Mouse (Mus musculus) midbrain, embryonic 14.5 days (tissue): ENCODE results near the gene Ccdc85b. TPM values are rescaled to one million over a fixed set of nuclear protein-coding genes. Genes with fewer than 3 reads are reported as not detected.

Experiments
- ATAC-seq: fragments of 200-750 bp; cut with Nextera tagmentation; 2 replicates; pipeline ENCODE4 v1.8.0; 2017; ENCODE audit warnings: moderate number of reproducible peaks, moderate library complexity; ENCODE audit not compliant: low FRiP score, low TSS enrichment
- DNase-seq: peaks from one replicate; pipeline ENCODE4 v3.0.0-alpha.2; 2015
- H3K27ac ChIP-seq: fragments of 300-500 bp; sonication (generic); replicated peaks from 2 replicates; pipeline ENCODE4 v1.5.1; 2014; ENCODE audit warnings: mild to moderate bottlenecking, low read depth, low read length, moderate library complexity
- H3K27me3 ChIP-seq: fragments of 300-500 bp; sonication (generic); 2 replicates; pipeline ENCODE4 v1.6.1; 2014; ENCODE audit warnings: low read length, control low read depth, mixed read lengths; ENCODE audit not compliant: control insufficient read depth, insufficient read depth
- H3K36me3 ChIP-seq: fragments of 300-500 bp; sonication (generic); 2 replicates; pipeline ENCODE4 v1.6.1; 2014; ENCODE audit warnings: low read length, control low read depth; ENCODE audit not compliant: control insufficient read depth, insufficient read depth
- H3K4me1 ChIP-seq: fragments of 300-500 bp; sonication (generic); 2 replicates; pipeline ENCODE4 v1.6.1; 2014; ENCODE audit warnings: mild to moderate bottlenecking, antibody characterized with exemption, low read length, control low read depth; ENCODE audit not compliant: control insufficient read depth, insufficient read depth
- H3K4me2 ChIP-seq: fragments of 300-500 bp; sonication (generic); 2 replicates; pipeline ENCODE4 v1.6.1; 2014; ENCODE audit warnings: mild to moderate bottlenecking, low read length, moderate library complexity
- H3K4me3 ChIP-seq: fragments of 300-500 bp; sonication (generic); replicated peaks from 2 replicates; pipeline ENCODE4 v1.5.1; 2014; ENCODE audit warnings: low read depth, low read length
- H3K9ac ChIP-seq: fragments of 300-500 bp; sonication (generic); replicated peaks from 2 replicates; pipeline ENCODE4 v1.6.1; 2014; ENCODE audit warnings: mild to moderate bottlenecking, low read length, moderate library complexity
- H3K9me3 ChIP-seq: fragments of 300-500 bp; sonication (generic); 2 replicates; pipeline ENCODE4 v1.6.1; 2016; ENCODE audit warnings: low read length, control low read depth, mixed read lengths; ENCODE audit not compliant: control insufficient read depth
- WGBS: fragments of 180-500 bp; shearing (Covaris S2); extraction: QIAGEN DNeasy Blood & Tissue Kit; methylation state at CpG from one replicate; pipeline ENCODE4 v1.1.7; 2014; 5-methylcytosine and 5-hydroxymethylcytosine counted together
- polyA plus RNA-seq: library from polyadenylated mRNA; unstranded; fragments of >200 nt; fragmentation: Nextera tagmentation; extraction: Ambion mirVana; gene quantifications from 2 replicates; pipeline ENCODE4 v1.2.1, GENCODE M21; 2014

The Ccdc85b gene
- polyA plus RNA-seq, 1 experiment from 2014 or later = 7.6 TPM

- Histone ChIP-seq H3K4me2 (no peak overlapping the region), H3K27ac (no peak overlapping the region), H3K36me3 (peaks cover 51% of the 10 kb centered on the region), H3K4me1 (peaks cover 19% of the 10 kb centered on the region), H3K9me3 (no peaks in the 10 kb centered on the region), H3K9ac (no peak overlapping the region), H3K27me3 (no peaks in the 10 kb centered on the region), H3K4me3 (no peak overlapping the region)
- ATAC-seq (no peak), DNase-seq (no peak)
- whole genome bisulfite sequencing = 93% methylated on average over 9 of the region's 9 CpGs
Measured at GRCm38 (mm10) chr19:5463212-5463611, 5.5 kb upstream of the Ccdc85b start.

DNA sequence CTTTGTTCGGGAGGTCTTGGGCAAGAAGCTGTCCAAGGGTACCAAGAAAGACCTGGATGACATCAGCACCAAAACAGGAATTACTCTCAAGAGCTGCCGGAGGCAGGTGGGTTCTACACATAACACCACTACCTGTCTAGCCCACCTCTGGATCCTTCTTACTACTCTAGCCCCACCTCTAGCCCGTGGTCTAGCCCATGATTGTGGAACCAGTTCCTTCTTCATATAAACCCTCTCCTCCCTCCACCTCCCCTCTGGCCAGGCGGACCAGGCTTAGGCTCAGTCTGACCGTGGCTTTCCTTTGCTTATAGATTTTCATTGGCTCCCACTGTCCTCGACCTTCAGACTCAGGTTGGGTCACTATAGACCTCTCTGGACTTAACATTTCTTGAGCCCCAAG, 3.7 kb upstream of the Ccdc85b start:
- DNase-seq = no peak
- Histone ChIP-seq H3K4me1 (peaks cover 27% of the 10 kb centered on the region), H3K27me3 (no peaks in the 10 kb centered on the region), H3K9ac (peak overlapping the region; percentile 73; the same call in 1 of the 2 replicates), H3K27ac (no peak overlapping the region), H3K4me3 (peak overlapping the region; percentile 86), H3K4me2 (peak overlapping the region; percentile 93), H3K9me3 (no peaks in the 10 kb centered on the region), H3K36me3 (peaks cover 34% of the 10 kb centered on the region)
- no peak for ATAC-seq
- WGBS = 85% methylated on average over 6 of the region's 6 CpGs

DNA sequence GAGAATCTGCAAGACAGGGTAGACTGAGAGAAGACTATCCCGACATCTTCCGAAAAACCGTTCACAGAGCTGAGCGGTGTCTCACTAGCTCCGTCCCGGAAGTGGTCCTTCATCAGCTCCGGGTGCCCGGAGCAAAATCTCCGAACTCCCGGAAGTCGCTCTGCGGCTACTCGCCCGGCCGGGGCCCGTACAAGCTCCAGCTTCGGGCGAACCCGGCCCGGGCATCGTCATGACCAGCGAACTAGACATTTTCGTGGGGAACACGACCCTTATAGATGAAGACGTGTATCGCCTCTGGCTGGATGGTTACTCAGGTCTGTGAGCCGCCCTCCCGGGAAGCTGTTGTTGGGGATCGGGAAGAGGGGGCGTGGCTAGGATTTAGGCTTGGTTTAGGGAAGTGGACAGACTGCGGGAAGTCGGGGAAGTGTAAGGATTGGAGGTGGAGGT, 2.8 kb upstream of the Ccdc85b start, which contains the start of gene Fibp:
TSS of gene Fibp (plus strand) at position 151 of the 447 bp plus-strand sequence.
- peak within 1 kb of the TSS; percentile 83 for H3K27ac ChIP-seq
- no peaks in the 10 kb centered on the region for H3K27me3 ChIP-seq
- peak; percentile 96 for DNase-seq
- peak within 1 kb of the TSS; percentile 93 for H3K4me2 ChIP-seq
- H3K36me3 ChIP-seq = peaks cover 25% of the 10 kb centered on the region
- under 1% methylated on average over 32 of the region's 32 CpGs for whole genome bisulfite sequencing
- peak; percentile 51 for ATAC-seq
- peak within 1 kb of the TSS; percentile 73 for H3K9ac ChIP-seq
- H3K4me3 ChIP-seq = peak within 1 kb of the TSS; percentile 86
- H3K4me1 ChIP-seq = peaks cover 36% of the 10 kb centered on the region
- no peaks in the 10 kb centered on the region for H3K9me3 ChIP-seq

DNA sequence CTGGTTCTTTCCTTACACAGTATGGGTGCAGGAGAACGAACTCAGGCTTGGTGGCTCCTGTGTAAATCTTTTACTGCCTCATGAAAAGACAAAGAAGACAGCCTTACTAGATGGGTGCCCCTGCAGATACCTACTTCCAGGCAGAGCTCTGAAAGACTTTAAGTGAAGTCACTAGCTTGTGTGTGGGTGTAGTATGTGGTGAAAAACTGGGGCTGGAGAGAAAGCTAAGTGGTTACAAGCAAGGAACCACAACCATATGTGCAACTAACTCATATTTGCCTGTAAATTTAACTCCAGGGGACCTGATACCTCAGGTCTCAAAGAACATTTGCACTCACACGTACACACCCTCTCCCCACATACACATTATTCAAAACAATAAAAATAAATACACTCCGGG, 2.2 kb upstream of the Ccdc85b start:
- Histone ChIP-seq H3K4me3 (peak overlapping the region; percentile 86), H3K36me3 (peaks cover 22% of the 10 kb centered on the region), H3K4me2 (peak overlapping the region; percentile 93), H3K27me3 (no peaks in the 10 kb centered on the region), H3K9me3 (no peaks in the 10 kb centered on the region), H3K27ac (peak overlapping the region; percentile 83), H3K9ac (peak overlapping the region; percentile 73), H3K4me1 (peaks cover 42% of the 10 kb centered on the region)
- DNase-seq (no peak), ATAC-seq (no peak)
- 25% methylated on average over 3 of the region's 3 CpGs for WGBS

- H3K36me3 ChIP-seq = peaks cover 18% of the 10 kb centered on the region
- H3K27ac ChIP-seq = no peak overlapping the region
- WGBS = 72% methylated on average over 7 of the region's 7 CpGs
- H3K4me2 ChIP-seq = no peak overlapping the region
- H3K27me3 ChIP-seq = no peaks in the 10 kb centered on the region
- no peaks in the 10 kb centered on the region for H3K9me3 ChIP-seq
- peaks cover 41% of the 10 kb centered on the region for H3K4me1 ChIP-seq
- H3K9ac ChIP-seq = no peak overlapping the region
- DNase-seq (no peak), ATAC-seq (no peak)
- no peak overlapping the region for H3K4me3 ChIP-seq
Measured at GRCm38 (mm10) chr19:5459019-5459418, 1.3 kb upstream of the Ccdc85b start.

- under 1% methylated on average over 70 of the region's 70 CpGs for WGBS
- H3K27ac ChIP-seq = peak overlapping the region; percentile 96
- no peaks in the 10 kb centered on the region for H3K9me3 ChIP-seq
- peak; percentile 97 for DNase-seq
- H3K36me3 ChIP-seq = 0 out of 2 replicates have a peak, but pooled peaks cover 3% of the 10 kb centered on the region
- H3K4me2 ChIP-seq = peak overlapping the region; percentile 98
- no peaks in the 10 kb centered on the region for H3K27me3 ChIP-seq
- peak; percentile 93 for ATAC-seq
- H3K4me1 ChIP-seq = peaks cover 39% of the 10 kb centered on the region
- peak overlapping the region; percentile 91 for H3K9ac ChIP-seq
- peak overlapping the region; percentile 85 for H3K4me3 ChIP-seq
Measured at GRCm38 (mm10) chr19:5456922-5457745, 560 bp downstream of the Ccdc85b start.

DNA sequence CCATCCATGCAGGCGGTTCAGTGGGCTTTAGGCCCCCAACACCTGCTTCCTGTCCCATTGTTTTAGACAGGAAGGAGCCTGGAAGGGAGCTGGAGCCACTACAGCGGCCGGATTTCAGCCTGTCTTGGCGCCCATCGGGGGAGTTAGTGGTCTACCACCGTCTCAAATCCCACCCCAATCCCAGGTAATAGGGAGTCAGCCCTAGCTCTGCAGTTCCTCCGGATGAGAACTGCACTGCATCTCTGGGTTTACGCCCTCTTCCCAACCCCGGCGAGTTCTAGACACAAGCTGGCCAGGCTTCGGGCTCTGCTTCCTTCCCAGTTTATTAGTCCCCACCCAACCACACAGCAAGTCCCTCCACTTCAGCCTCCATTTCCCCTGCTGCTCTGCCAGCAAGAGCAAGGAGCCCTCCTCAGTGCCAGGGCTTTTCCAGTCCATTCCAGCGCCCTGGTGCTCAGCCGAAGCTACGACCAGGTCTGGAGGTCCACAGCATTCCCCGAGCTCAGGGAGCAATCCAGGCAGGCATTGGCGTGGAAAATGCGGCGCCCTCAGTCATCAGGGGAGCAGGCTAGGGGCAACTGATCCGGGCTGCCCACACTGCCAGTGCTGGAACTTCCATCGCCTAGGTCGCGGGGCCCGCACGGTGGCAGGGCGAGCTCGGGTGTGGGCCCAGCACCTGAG, 1.3 kb downstream of the Ccdc85b start:
- no peak for DNase-seq
- H3K4me1 ChIP-seq = peaks cover 38% of the 10 kb centered on the region
- ATAC-seq = no peak
- 0 out of 2 replicates have a peak, but pooled peaks cover 3% of the 10 kb centered on the region for H3K36me3 ChIP-seq
- H3K4me3 ChIP-seq = peak overlapping the region; percentile 85
- H3K9ac ChIP-seq = peak overlapping the region; percentile 91
- H3K27me3 ChIP-seq = no peaks in the 10 kb centered on the region
- H3K9me3 ChIP-seq = no peaks in the 10 kb centered on the region
- H3K4me2 ChIP-seq = peak overlapping the region; percentile 98
- WGBS = 4% methylated on average over 26 of the region's 26 CpGs
- peak overlapping the region; percentile 96 for H3K27ac ChIP-seq

DNA sequence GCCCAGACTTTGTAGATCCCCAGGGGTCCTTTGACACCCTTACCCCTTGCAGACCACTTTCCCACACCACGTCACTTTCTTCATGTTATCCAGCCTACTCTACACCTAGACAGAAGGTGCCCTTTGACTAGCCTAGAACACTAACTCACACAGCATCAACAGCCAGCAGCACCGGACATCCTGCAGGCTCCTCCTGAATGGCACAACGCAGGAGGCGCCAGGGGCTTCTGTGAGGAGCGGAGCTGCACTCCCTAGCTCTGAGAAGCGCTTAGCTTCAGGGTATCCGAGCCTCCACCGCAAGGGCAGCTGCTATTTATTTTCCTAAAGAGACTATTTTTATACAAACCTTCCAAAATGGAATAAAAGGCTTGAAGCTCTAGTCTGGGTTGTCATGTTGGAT, 2.1 kb downstream of the Ccdc85b start:
- Histone ChIP-seq H3K36me3 (0 out of 2 replicates have a peak, but pooled peaks cover 3% of the 10 kb centered on the region), H3K4me1 (peaks cover 33% of the 10 kb centered on the region), H3K4me2 (peak overlapping the region; percentile 98), H3K27me3 (peaks cover 4% of the 10 kb centered on the region), H3K9me3 (no peaks in the 10 kb centered on the region), H3K9ac (peak overlapping the region; percentile 91), H3K4me3 (peak overlapping the region; percentile 85), H3K27ac (no peak overlapping the region)
- no peak for ATAC-seq
- 58% methylated on average over 8 of the region's 8 CpGs for WGBS
- DNase-seq = no peak
